Mouse (Mus musculus): ENCODE results near the gene Pth1r. TPM values are rescaled to one million over a fixed set of nuclear protein-coding genes. Genes with fewer than 3 reads are reported as not detected.

Pth1r gene
- total RNA-seq (2023), result not detected

GRCm38 (mm10) chr9:110746961-110747360 lies at the start of gene Pth1r:
Gene Pth1r (minus strand): TSS chr9:110747145.

GRCm38 (mm10) chr9:110741711-110742294 lies 5.1 kb downstream of the Pth1r start, which contains the start of gene Myl3:
Gene Myl3 (plus strand): TSS chr9:110741861.

Other genes starting within 250 kb of the Pth1r start
- gene Setd2, start 214.5 kb downstream of the Pth1r start, total RNA-seq (2023), result 100 to 1,000 TPM; 220 to 226 TPM
- gene Nradd, start 122.7 kb downstream of the Pth1r start, total RNA-seq (2023), result 1 to 10 TPM; 2.7 to 3.8 TPM
- gene Nbeal2, start 93.0 kb downstream of the Pth1r start, total RNA-seq (2023), result 10 to 100 TPM; 33.5 to 41.6 TPM
- gene Ccdc12, start 90.6 kb downstream of the Pth1r start, total RNA-seq (2023), result 10 to 100 TPM; 68.8 to 88.5 TPM
- gene Myl3, start 5.3 kb downstream of the Pth1r start, total RNA-seq (2023), result under 1 TPM in 1 of 2 experiments, not detected in 1; 0.83 TPM
- not detected for gene Prss42, start 51.0 kb upstream of the Pth1r start, total RNA-seq (2023)
- not detected for gene Prss44, start 66.8 kb upstream of the Pth1r start, total RNA-seq (2023)
- not detected for gene Prss43, start 79.5 kb upstream of the Pth1r start, total RNA-seq (2023)
- gene Prss45, start 87.4 kb upstream of the Pth1r start, total RNA-seq (2023), result not detected
- not detected for gene Prss46, start 97.4 kb upstream of the Pth1r start, total RNA-seq (2023)
- gene Prss50, start 110.8 kb upstream of the Pth1r start, total RNA-seq (2023), result not detected
- gene Als2cl, start 132.7 kb upstream of the Pth1r start, total RNA-seq (2023), result 1 to 10 TPM in 1 of 2 experiments, under 1 TPM in 1; 0.68 to 1.1 TPM
- gene Tmie, start 133.0 kb upstream of the Pth1r start, total RNA-seq (2023), result not detected
- not detected for gene Fam240a, start 169.7 kb upstream of the Pth1r start, total RNA-seq (2023)
- not detected for gene Tdgf1, start 199.0 kb upstream of the Pth1r start, total RNA-seq (2023)
- under 1 TPM in 1 of 2 experiments, not detected in 1; 0.38 TPM for gene Lrrc2, start 204.4 kb upstream of the Pth1r start, total RNA-seq (2023)
- gene Rtp3, start 243.4 kb upstream of the Pth1r start, total RNA-seq (2023), result not detected